Comparison of ENCODE assay signal across 9 mouse cellular contexts in genomic region chr14:45993669-45994068, GRCm38 (mm10).
DNase-seq lines count a peak whose midpoint lies in the region; ATAC-seq and TF ChIP-seq lines count a peak whose summit lies in the region.
"Had no signal": no experiment of that assay in that cellular context is flagged by ENCODE, and none has a peak within 500 bp of the region (broad histone marks: within the 10 kb centered on the region; RNA-seq: fewer than 3 reads in every experiment).

No protein-coding gene starts in this region.

- DNase-seq in liver = peak; percentile 45
- peak; percentile 61 for DNase-seq in adrenal gland, postnatal 25 days
- peak; percentile 78 for DNase-seq in embryonic facial prominence, embryonic 11.5 days (ENCODE audit: low spot score)
- DNase-seq in hindbrain, postnatal 0 days (ENCODE audit: low spot score) = peak; percentile 78
- DNase-seq in left cerebral cortex, postnatal 4 days = peak; percentile 62
- DNase-seq in retina, postnatal 7 days (ENCODE audit: low read depth, low spot score) = peak; percentile 21

- no peak overlapping the region for H3K4me2 ChIP-seq in liver, embryonic 12.5 days
- H3K4me2 ChIP-seq in embryonic facial prominence, embryonic 11.5 days (ENCODE audit: low read depth, low read length) = no peak overlapping the region
- no peak overlapping the region for H3K4me2 ChIP-seq in hindbrain, postnatal 0 days (ENCODE audit: low read depth, low read length)

- TF ChIP-seq CTCF in hindbrain, postnatal 0 days (IDR thresholded peaks at IDR 0.05; ENCODE audit: low read depth) = peak; percentile 86

- no peaks in the 10 kb centered on the region for H3K4me1 ChIP-seq in liver, embryonic 12.5 days
- H3K4me1 ChIP-seq in embryonic facial prominence, embryonic 11.5 days (ENCODE audit: control insufficient read depth, insufficient read depth, low read length) = no peaks in the 10 kb centered on the region
- H3K4me1 ChIP-seq in hindbrain, postnatal 0 days (ENCODE audit: insufficient read depth, low read length) = no peaks in the 10 kb centered on the region
- H3K4me1 ChIP-seq: megakaryocyte, embryonic 14.5 days had no signal

- H3K36me3 ChIP-seq in liver, embryonic 12.5 days = no peaks in the 10 kb centered on the region
- no peaks in the 10 kb centered on the region for H3K36me3 ChIP-seq in embryonic facial prominence, embryonic 11.5 days (replicated peaks; ENCODE audit: control insufficient read depth, insufficient read depth, low read depth, low read length)
- no peaks in the 10 kb centered on the region for H3K36me3 ChIP-seq in hindbrain, postnatal 0 days (ENCODE audit: insufficient read depth, low read length)

- no peaks in the 10 kb centered on the region for H3K27me3 ChIP-seq in liver, embryonic 12.5 days (replicated peaks)
- H3K27me3 ChIP-seq in embryonic facial prominence, embryonic 11.5 days (ENCODE audit: control insufficient read depth, insufficient read depth, low read length) = no peaks in the 10 kb centered on the region
- H3K27me3 ChIP-seq in hindbrain, postnatal 0 days (ENCODE audit: insufficient read depth, low read length) = no peaks in the 10 kb centered on the region
- H3K27me3 ChIP-seq: megakaryocyte, embryonic 14.5 days had no signal

- H3K27ac ChIP-seq in liver, embryonic 12.5 days = no peak overlapping the region
- H3K27ac ChIP-seq in embryonic facial prominence, embryonic 11.5 days (replicated peaks; ENCODE audit: low read depth, low read length) = no peak overlapping the region
- H3K27ac ChIP-seq in hindbrain, postnatal 0 days = no peak overlapping the region

- 7% methylated on average over 3 of the region's 3 CpGs for WGBS in liver, embryonic 12.5 days (ENCODE audit: insufficient replicate concordance)
- WGBS in embryonic facial prominence, embryonic 11.5 days = 8% methylated on average over 3 of the region's 3 CpGs
- 9% methylated on average over 3 of the region's 3 CpGs for WGBS in hindbrain, postnatal 0 days

- no peak for ATAC-seq in liver, embryonic 12.5 days
- ATAC-seq in embryonic facial prominence, embryonic 11.5 days (replicated peaks; ENCODE audit: insufficient number of reproducible peaks, low FRiP score, low TSS enrichment, low read depth) = no peak
- no peak for ATAC-seq in hindbrain, postnatal 0 days
- ATAC-seq in monocyte, adult 5-6 weeks (replicated peaks; ENCODE audit: insufficient number of reproducible peaks, low FRiP score, low TSS enrichment, poor library complexity, severe bottlenecking) = no peak

- H3K4me3 ChIP-seq in liver, embryonic 12.5 days = no peak overlapping the region
- no peak overlapping the region for H3K4me3 ChIP-seq in embryonic facial prominence, embryonic 11.5 days (ENCODE audit: low read depth, low read length)
- H3K4me3 ChIP-seq in hindbrain, postnatal 0 days (ENCODE audit: low read length) = no peak overlapping the region
- H3K4me3 ChIP-seq: megakaryocyte, embryonic 14.5 days had no signal

- H3K9ac ChIP-seq in liver, embryonic 12.5 days = no peak overlapping the region
- H3K9ac ChIP-seq in embryonic facial prominence, embryonic 11.5 days (replicated peaks; ENCODE audit: low read length) = no peak overlapping the region
- H3K9ac ChIP-seq in hindbrain, postnatal 0 days (replicated peaks; ENCODE audit: low read length) = no peak overlapping the region

- intact Hi-C loops in left cerebral cortex, postnatal 4 days (cut with DNase I) = loop anchor here (5.0 to 10.0 kb wide), 2 partner anchors 571 to 734 kb away; no protein-coding TSS in a partner anchor

- H3K9me3 ChIP-seq in liver, embryonic 12.5 days (replicated peaks) = no peaks in the 10 kb centered on the region
- H3K9me3 ChIP-seq in embryonic facial prominence, embryonic 11.5 days (replicated peaks; ENCODE audit: control insufficient read depth, low read length) = no peaks in the 10 kb centered on the region
- H3K9me3 ChIP-seq in hindbrain, postnatal 0 days (ENCODE audit: low read length) = no peaks in the 10 kb centered on the region
- H3K9me3 ChIP-seq: megakaryocyte, embryonic 14.5 days had no signal

Comparison
In these comparisons a context has a peak if more than half of its experiments do, and no peak if none do; other contexts are left out.
1. DNase-seq: peak in every context shown above with its lines; median percentile 78 in embryonic facial prominence, embryonic 11.5 days; 78 in hindbrain, postnatal 0 days; 62 in left cerebral cortex, postnatal 4 days; 61 in adrenal gland, postnatal 25 days; 45 in liver; 21 in retina, postnatal 7 days.